In genomic region chr7:130368827-130369641, GRCm38 (mm10) we compare ENCODE assay signal across 8 mouse cellular contexts.
DNase-seq lines count a peak whose midpoint lies in the region; ATAC-seq and TF ChIP-seq lines count a peak whose summit lies in the region.

No protein-coding gene starts in this region.

- no peak for TF ChIP-seq EP300 in heart, adult 2 months (IDR thresholded peaks at IDR 0.05; ENCODE audit: insufficient read depth, low read depth, low read length)
- no peak for TF ChIP-seq EP300 in lung, postnatal 0 days (IDR thresholded peaks at IDR 0.05)

- peak overlapping the region; percentile 42 for H3K4me2 ChIP-seq in heart, embryonic 11.5 days
- H3K4me2 ChIP-seq in lung, postnatal 0 days (replicated peaks; ENCODE audit: low read depth, low read length) = no peak overlapping the region
- peak overlapping the region; percentile 35 for H3K4me2 ChIP-seq in limb, embryonic 13.5 days (replicated peaks)
- peak overlapping the region; percentile 23; the same call in 1 of the 2 replicates for H3K4me2 ChIP-seq in stomach, embryonic 16.5 days (ENCODE audit: low read depth, low read length)

- 46% methylated on average over 24 of the region's 24 CpGs for WGBS in heart, embryonic 11.5 days (ENCODE audit: insufficient replicate concordance)
- WGBS in heart, adult 2 months = 63% methylated on average over 24 of the region's 24 CpGs
- WGBS in lung, postnatal 0 days = 46% methylated on average over 24 of the region's 24 CpGs
- 48% methylated on average over 24 of the region's 24 CpGs for WGBS in limb, embryonic 13.5 days
- 44% methylated on average over 24 of the region's 24 CpGs for WGBS in stomach, embryonic 16.5 days

- no peaks in the 10 kb centered on the region for H3K27me3 ChIP-seq in heart, embryonic 11.5 days (ENCODE audit: control insufficient read depth, insufficient read depth, low read length)
- H3K27me3 ChIP-seq in heart, adult 2 months (ENCODE audit: control insufficient read depth, insufficient read depth, low read length) = no peaks in the 10 kb centered on the region
- H3K27me3 ChIP-seq in lung, postnatal 0 days (replicated peaks; ENCODE audit: insufficient read depth, low read length) = no peaks in the 10 kb centered on the region
- no peaks in the 10 kb centered on the region for H3K27me3 ChIP-seq in limb, embryonic 13.5 days
- H3K27me3 ChIP-seq in stomach, embryonic 16.5 days (ENCODE audit: control insufficient read depth, insufficient read depth, low read length) = no peaks in the 10 kb centered on the region

- no peak overlapping the region for H3K4me3 ChIP-seq in heart, embryonic 11.5 days (ENCODE audit: low read depth, low read length)
- H3K4me3 ChIP-seq in heart, adult 2 months = no peak overlapping the region
- H3K4me3 ChIP-seq in lung, postnatal 0 days (ENCODE audit: low read depth, low read length) = no peak overlapping the region
- no peak overlapping the region for H3K4me3 ChIP-seq in limb, embryonic 13.5 days
- no peak overlapping the region for H3K4me3 ChIP-seq in stomach, embryonic 16.5 days (replicated peaks; ENCODE audit: low read length)

- no peak for DNase-seq in heart, adult 2 months
- no peak for DNase-seq in lung, postnatal 0 days (ENCODE audit: low spot score)
- no peak for DNase-seq in lung, postnatal 25 days (ENCODE audit: low spot score)
- no peak for DNase-seq in testis, postnatal 10 days (ENCODE audit: low spot score)
- DNase-seq in thymus, postnatal 36 days = no peak

- no peaks in the 10 kb centered on the region for H3K4me1 ChIP-seq in heart, embryonic 11.5 days (ENCODE audit: control insufficient read depth, insufficient read depth, low read length)
- no peaks in the 10 kb centered on the region for H3K4me1 ChIP-seq in heart, adult 2 months (ENCODE audit: control insufficient read depth, insufficient read depth, low read length)
- no peaks in the 10 kb centered on the region for H3K4me1 ChIP-seq in lung, postnatal 0 days (ENCODE audit: insufficient read depth, low read depth, low read length)
- H3K4me1 ChIP-seq in limb, embryonic 13.5 days = peaks cover 25% of the 10 kb centered on the region
- no peaks in the 10 kb centered on the region for H3K4me1 ChIP-seq in stomach, embryonic 16.5 days (ENCODE audit: control insufficient read depth, insufficient read depth, low read length)

- no peaks in the 10 kb centered on the region for H3K79me2 ChIP-seq in heart, adult 2 months (replicated peaks; ENCODE audit: control insufficient read depth, insufficient read depth, low read length)

- no peak for TF ChIP-seq CTCF in heart, adult 2 months (IDR thresholded peaks at IDR 0.05)
- peak; percentile 12; the same call in 1 of the 2 replicates for TF ChIP-seq CTCF in lung, postnatal 0 days (IDR thresholded peaks at IDR 0.05)

- H3K36me3 ChIP-seq in heart, embryonic 11.5 days (ENCODE audit: control insufficient read depth, insufficient read depth, low read length) = no peaks in the 10 kb centered on the region
- H3K36me3 ChIP-seq in heart, adult 2 months (ENCODE audit: control insufficient read depth, insufficient read depth, low read length) = no peaks in the 10 kb centered on the region
- no peaks in the 10 kb centered on the region for H3K36me3 ChIP-seq in lung, postnatal 0 days (ENCODE audit: insufficient read depth, low read length)
- H3K36me3 ChIP-seq in limb, embryonic 13.5 days = no peaks in the 10 kb centered on the region
- no peaks in the 10 kb centered on the region for H3K36me3 ChIP-seq in stomach, embryonic 16.5 days (ENCODE audit: control insufficient read depth, insufficient read depth, low read length)

- H3K27ac ChIP-seq in heart, embryonic 11.5 days (ENCODE audit: low read depth, low read length) = no peak overlapping the region
- no peak overlapping the region for H3K27ac ChIP-seq in heart, adult 2 months
- no peak overlapping the region for H3K27ac ChIP-seq in lung, postnatal 0 days (ENCODE audit: low read length)
- no peak overlapping the region for H3K27ac ChIP-seq in limb, embryonic 13.5 days
- no peak overlapping the region for H3K27ac ChIP-seq in stomach, embryonic 16.5 days (ENCODE audit: low read length)

- H3K9ac ChIP-seq in heart, embryonic 11.5 days (ENCODE audit: low read depth, low read length) = peak overlapping the region; percentile 36; the same call in 1 of the 2 replicates
- no peak overlapping the region for H3K9ac ChIP-seq in heart, adult 2 months (ENCODE audit: low read depth, low read length)
- no peak overlapping the region for H3K9ac ChIP-seq in lung, postnatal 0 days (replicated peaks; ENCODE audit: low read depth)
- no peak overlapping the region for H3K9ac ChIP-seq in limb, embryonic 13.5 days
- H3K9ac ChIP-seq in stomach, embryonic 16.5 days (ENCODE audit: low read length) = no peak overlapping the region

- ATAC-seq in heart, embryonic 11.5 days (replicated peaks; ENCODE audit: insufficient number of reproducible peaks, low FRiP score, low TSS enrichment) = no peak
- ATAC-seq in lung, postnatal 0 days = no peak
- peak; percentile 11; the same call in 1 of the 2 replicates for ATAC-seq in limb, embryonic 13.5 days (ENCODE audit: low FRiP score, low read depth)
- ATAC-seq in stomach, embryonic 16.5 days (ENCODE audit: insufficient read depth, low FRiP score) = no peak

- H3K9me3 ChIP-seq in heart, embryonic 11.5 days (replicated peaks; ENCODE audit: control insufficient read depth, low read length) = no peaks in the 10 kb centered on the region
- H3K9me3 ChIP-seq in lung, postnatal 0 days (ENCODE audit: low read length) = no peaks in the 10 kb centered on the region
- H3K9me3 ChIP-seq in limb, embryonic 13.5 days = peaks cover 4% of the 10 kb centered on the region; the same call in 1 of the 2 replicates
- H3K9me3 ChIP-seq in stomach, embryonic 16.5 days (replicated peaks; ENCODE audit: control insufficient read depth, low read length) = no peaks in the 10 kb centered on the region

- TF ChIP-seq POLR2A in heart, adult 2 months (IDR thresholded peaks at IDR 0.05; ENCODE audit: insufficient read depth, low read depth, low read length) = no peak

- intact Hi-C loops in heart, adult 2 months (cut with DNase I) = no loop called here
